Mouse (Mus musculus): ENCODE data around the gene Cacng6. TPM values are rescaled to one million over a fixed set of nuclear protein-coding genes. Genes with fewer than 3 reads are reported as not detected.

Cacng6 gene
- 4.2 TPM for polyA plus RNA-seq (2014; fragmentation: Illumina TruSeq; extraction: RNeasy Lipid Tissue Mini Kit (QIAGEN cat#74804); ENCODE audit: low read depth, low replicate concordance)

GRCm38 (mm10) chr7:3423895-3424294 is at the start of gene Cacng6:
Gene Cacng6, plus strand, starts transcription at chr7:3424195.

GRCm38 (mm10) chr7:3390413-3391080 is 33.4 kb upstream of the Cacng6 start, which contains the start of gene Cacng8:
Gene Cacng8, plus strand, starts transcription at chr7:3390683.

Other genes with a start within 250 kb of the Cacng6 start
- not detected for gene Nlrp12, start 174.5 kb upstream of the Cacng6 start, polyA plus RNA-seq (2014; fragmentation: Illumina TruSeq; extraction: RNeasy Lipid Tissue Mini Kit (QIAGEN cat#74804); ENCODE audit: low read depth, low replicate concordance)
- 135 TPM for gene Myadm, start 135.1 kb upstream of the Cacng6 start, polyA plus RNA-seq (2014; fragmentation: Illumina TruSeq; extraction: RNeasy Lipid Tissue Mini Kit (QIAGEN cat#74804); ENCODE audit: low read depth, low replicate concordance)
- 2.2 TPM for gene Prkcg, start 135.0 kb upstream of the Cacng6 start, polyA plus RNA-seq (2014; fragmentation: Illumina TruSeq; extraction: RNeasy Lipid Tissue Mini Kit (QIAGEN cat#74804); ENCODE audit: low read depth, low replicate concordance)
- gene Cacng7, start 91.2 kb upstream of the Cacng6 start, polyA plus RNA-seq (2014; fragmentation: Illumina TruSeq; extraction: RNeasy Lipid Tissue Mini Kit (QIAGEN cat#74804); ENCODE audit: low read depth, low replicate concordance) = 4.3 TPM
- not detected for gene Cacng8, start 33.5 kb upstream of the Cacng6 start, polyA plus RNA-seq (2014; fragmentation: Illumina TruSeq; extraction: RNeasy Lipid Tissue Mini Kit (QIAGEN cat#74804); ENCODE audit: low read depth, low replicate concordance)
- not detected for gene Tarm1, start 78.4 kb downstream of the Cacng6 start, polyA plus RNA-seq (2014; fragmentation: Illumina TruSeq; extraction: RNeasy Lipid Tissue Mini Kit (QIAGEN cat#74804); ENCODE audit: low read depth, low replicate concordance)
- not detected for gene Oscar, start 192.0 kb downstream of the Cacng6 start, polyA plus RNA-seq (2014; fragmentation: Illumina TruSeq; extraction: RNeasy Lipid Tissue Mini Kit (QIAGEN cat#74804); ENCODE audit: low read depth, low replicate concordance)
- gene Ndufa3, start 193.2 kb downstream of the Cacng6 start, polyA plus RNA-seq (2014; fragmentation: Illumina TruSeq; extraction: RNeasy Lipid Tissue Mini Kit (QIAGEN cat#74804); ENCODE audit: low read depth, low replicate concordance) = 1,418 TPM
- gene Tfpt, start 205.7 kb downstream of the Cacng6 start, polyA plus RNA-seq (2014; fragmentation: Illumina TruSeq; extraction: RNeasy Lipid Tissue Mini Kit (QIAGEN cat#74804); ENCODE audit: low read depth, low replicate concordance) = 21.6 TPM
- gene Prpf31, start 205.8 kb downstream of the Cacng6 start, polyA plus RNA-seq (2014; fragmentation: Illumina TruSeq; extraction: RNeasy Lipid Tissue Mini Kit (QIAGEN cat#74804); ENCODE audit: low read depth, low replicate concordance) = 32.6 TPM
- 30.1 TPM for gene Cnot3, start 221.1 kb downstream of the Cacng6 start, polyA plus RNA-seq (2014; fragmentation: Illumina TruSeq; extraction: RNeasy Lipid Tissue Mini Kit (QIAGEN cat#74804); ENCODE audit: low read depth, low replicate concordance)
- gene Leng1, start 241.6 kb downstream of the Cacng6 start, polyA plus RNA-seq (2014; fragmentation: Illumina TruSeq; extraction: RNeasy Lipid Tissue Mini Kit (QIAGEN cat#74804); ENCODE audit: low read depth, low replicate concordance) = 18.2 TPM